Mouse (Mus musculus): ENCODE results near the gene Odf4.

The Odf4 gene

GRCm38 (mm10) chr11:68904375-68905137, 22.3 kb downstream of the Odf4 start:
- no peak for ATAC-seq (ENCODE audit: insufficient number of reproducible peaks, low FRiP score, low TSS enrichment)

GRCm38 (mm10) chr11:68903775-68904174, 23.1 kb downstream of the Odf4 start:
- no peak for ATAC-seq (ENCODE audit: insufficient number of reproducible peaks, low FRiP score, low TSS enrichment)

GRCm38 (mm10) chr11:68902823-68903222, 24.1 kb downstream of the Odf4 start:
- ATAC-seq (ENCODE audit: insufficient number of reproducible peaks, low FRiP score, low TSS enrichment): no peak

GRCm38 (mm10) chr11:68902367-68902766, 24.5 kb downstream of the Odf4 start:
- ATAC-seq (ENCODE audit: insufficient number of reproducible peaks, low FRiP score, low TSS enrichment): no peak

GRCm38 (mm10) chr11:68902047-68902364, 24.9 kb downstream of the Odf4 start:
- ATAC-seq (ENCODE audit: insufficient number of reproducible peaks, low FRiP score, low TSS enrichment): no peak

- ATAC-seq (ENCODE audit: insufficient number of reproducible peaks, low FRiP score, low TSS enrichment): peak; percentile 90; the same call in 1 of the 2 replicates
These were observed 25.4 kb downstream of the Odf4 start, which contains the start of gene Rpl26 for GRCm38 (mm10) chr11:68901351-68902046. TSS of gene Rpl26 (plus strand) at chr11:68901583.

- no peak for ATAC-seq (ENCODE audit: insufficient number of reproducible peaks, low FRiP score, low TSS enrichment)
These were observed 26.1 kb downstream of the Odf4 start for GRCm38 (mm10) chr11:68900519-68901350.

- no peak for ATAC-seq (ENCODE audit: insufficient number of reproducible peaks, low FRiP score, low TSS enrichment)
These were observed 27.1 kb downstream of the Odf4 start for GRCm38 (mm10) chr11:68899815-68900214.

- no peak for ATAC-seq (ENCODE audit: insufficient number of reproducible peaks, low FRiP score, low TSS enrichment)
These were observed 28.1 kb downstream of the Odf4 start for GRCm38 (mm10) chr11:68898790-68899189.

GRCm38 (mm10) chr11:68897838-68898237, 29.0 kb downstream of the Odf4 start:
- ATAC-seq (ENCODE audit: insufficient number of reproducible peaks, low FRiP score, low TSS enrichment): no peak

- no peak for ATAC-seq (ENCODE audit: insufficient number of reproducible peaks, low FRiP score, low TSS enrichment)
These were observed 29.8 kb downstream of the Odf4 start for GRCm38 (mm10) chr11:68897120-68897519.

GRCm38 (mm10) chr11:68896247-68896646, 30.6 kb downstream of the Odf4 start:
- ATAC-seq (ENCODE audit: insufficient number of reproducible peaks, low FRiP score, low TSS enrichment): no peak

GRCm38 (mm10) chr11:68893911-68894464, 32.9 kb downstream of the Odf4 start:
- no peak for ATAC-seq (ENCODE audit: insufficient number of reproducible peaks, low FRiP score, low TSS enrichment)

- ATAC-seq (ENCODE audit: insufficient number of reproducible peaks, low FRiP score, low TSS enrichment): no peak
These were observed 34.5 kb downstream of the Odf4 start for GRCm38 (mm10) chr11:68892233-68892832.

- no peak for ATAC-seq (ENCODE audit: insufficient number of reproducible peaks, low FRiP score, low TSS enrichment)
These were observed 35.1 kb downstream of the Odf4 start for GRCm38 (mm10) chr11:68891823-68892222.

GRCm38 (mm10) chr11:68890625-68891024, 36.3 kb downstream of the Odf4 start:
- no peak for ATAC-seq (ENCODE audit: insufficient number of reproducible peaks, low FRiP score, low TSS enrichment)

- ATAC-seq (ENCODE audit: insufficient number of reproducible peaks, low FRiP score, low TSS enrichment): no peak
These were observed 38.2 kb downstream of the Odf4 start for GRCm38 (mm10) chr11:68888653-68889052.

GRCm38 (mm10) chr11:68888253-68888652, 38.6 kb downstream of the Odf4 start, which contains the start of gene Rnf222:
TSS of gene Rnf222 (plus strand) at chr11:68888553.
- ATAC-seq (ENCODE audit: insufficient number of reproducible peaks, low FRiP score, low TSS enrichment): no peak

- no peak for ATAC-seq (ENCODE audit: insufficient number of reproducible peaks, low FRiP score, low TSS enrichment)
These were observed 40.8 kb downstream of the Odf4 start for GRCm38 (mm10) chr11:68886091-68886490.

- no peak for ATAC-seq (ENCODE audit: insufficient number of reproducible peaks, low FRiP score, low TSS enrichment)
These were observed 42.5 kb downstream of the Odf4 start for GRCm38 (mm10) chr11:68884368-68884767.
